Mouse (Mus musculus): ENCODE data around the gene Rwdd2b. TPM values are rescaled to one million over a fixed set of nuclear protein-coding genes. Genes with fewer than 3 reads are reported as not detected.

Rwdd2b gene
- total RNA-seq, 2 experiments from 2014 or later = 6.9 to 7.6 TPM

- DNase-seq = peak; percentile 17
These were observed 35.4 kb downstream of the Rwdd2b start for GRCm38 (mm10) chr16:87405001-87405400.

GRCm38 (mm10) chr16:87393813-87394548 lies 46.4 kb downstream of the Rwdd2b start:
- peak; percentile 76 for DNase-seq

GRCm38 (mm10) chr16:87387444-87387977 lies 52.9 kb downstream of the Rwdd2b start:
- no peak for DNase-seq

GRCm38 (mm10) chr16:87384366-87384765 lies 56.0 kb downstream of the Rwdd2b start:
- DNase-seq = no peak

Other genes starting within 250 kb of the Rwdd2b start
- 10 to 100 TPM; 29.1 to 31.5 TPM for gene N6amt1, start 86.4 kb downstream of the Rwdd2b start, total RNA-seq (2021)
- 10 to 100 TPM; 29.6 to 29.9 TPM for gene Ltn1, start 8.0 kb downstream of the Rwdd2b start, total RNA-seq (2021)
- 10 to 100 TPM; 48.6 to 49.4 TPM for gene Usp16, start 14.1 kb upstream of the Rwdd2b start, total RNA-seq (2021)
- gene Cct8, start 55.3 kb upstream of the Rwdd2b start, total RNA-seq (2021) = 100 to 1,000 TPM; 202 to 213 TPM
- gene Map3k7cl, start 112.8 kb upstream of the Rwdd2b start, total RNA-seq (2021) = 1 to 10 TPM; 9.4 to 9.5 TPM